Mouse (Mus musculus) left cerebral cortex, postnatal 4 days (tissue): ENCODE measurements around the gene Zbtb8b. TPM values are rescaled to one million over a fixed set of nuclear protein-coding genes. Genes with fewer than 3 reads are reported as not detected.

Experiments used
- DNase-seq: peaks from one replicate; pipeline ENCODE4 v3.0.0-alpha.2; 2022
- intact Hi-C: fragments of 180-260 bp; cut with DNase I; formaldehyde crosslinking; loops from one replicate; pipeline ENCODE4 v1.15.1; 2025
- total RNA-seq, 2 experiments: library from RNA; stranded (reverse); gene quantifications; 2 replicates each; pipeline ENCODE4 v1.2.3; 2021

Gene Zbtb8b
- total RNA-seq, 2 experiments from 2014 or later: 6.3 to 6.6 TPM

- intact Hi-C loops: loop anchor here (10.0 kb wide), 1 partner anchor 77 kb away; no protein-coding TSS in a partner anchor
- peak; percentile 63 for DNase-seq
Observed at GRCm38 (mm10) chr4:129377601-129378390, 62.9 kb downstream of the Zbtb8b start, which contains the start of gene Zbtb8a. Gene Zbtb8a, minus strand, starts transcription at chr4:129378116.

- intact Hi-C loops: loop anchor here (10.0 kb wide), 1 partner anchor 78 kb away; no protein-coding TSS in a partner anchor
- peak; percentile 52 for DNase-seq
Observed at GRCm38 (mm10) chr4:129376961-129377545, 63.6 kb downstream of the Zbtb8b start.

- intact Hi-C loops: loop anchor here (10.0 kb wide), 1 partner anchor 79 kb away; no protein-coding TSS in a partner anchor
- no peak for DNase-seq
Observed at GRCm38 (mm10) chr4:129375821-129376220, 64.8 kb downstream of the Zbtb8b start.

Other genes starting within 250 kb of the Zbtb8b start
- gene C77080, start 179.4 kb downstream of the Zbtb8b start, total RNA-seq: 10 to 100 TPM in 1 of 2 experiments, 1 to 10 TPM in 1; 9.7 to 11.7 TPM
- 1 to 10 TPM in 1 of 2 experiments, under 1 TPM in 1; 0.58 to 1.6 TPM for gene Sync, start 153.2 kb downstream of the Zbtb8b start, total RNA-seq
- gene Rbbp4, start 105.5 kb downstream of the Zbtb8b start, total RNA-seq: 100 to 1,000 TPM; 156 to 186 TPM
- gene Zbtb8os, start 105.2 kb downstream of the Zbtb8b start, total RNA-seq: 10 to 100 TPM; 18.0 to 18.5 TPM
- gene Zbtb8a, start 62.7 kb downstream of the Zbtb8b start, total RNA-seq: 10 to 100 TPM in 1 of 2 experiments, 1 to 10 TPM in 1; 9.8 to 11.3 TPM
- 10 to 100 TPM; 38.5 to 40.7 TPM for gene Bsdc1, start 20.7 kb upstream of the Zbtb8b start, total RNA-seq
- 1 to 10 TPM; 1.0 TPM for gene Tssk3, start 50.2 kb upstream of the Zbtb8b start, total RNA-seq
- not detected for gene Fam229a, start 50.3 kb upstream of the Zbtb8b start, total RNA-seq
- 1,000 to 10,000 TPM; 1,277 to 1,311 TPM for gene Marcksl1, start 72.7 kb upstream of the Zbtb8b start, total RNA-seq
- 10 to 100 TPM; 39.8 to 43.5 TPM for gene Hdac1, start 101.9 kb upstream of the Zbtb8b start, total RNA-seq
- gene Lck, start 132.8 kb upstream of the Zbtb8b start, total RNA-seq: 10 to 100 TPM; 14.1 to 15.2 TPM
- gene Fam167b, start 137.7 kb upstream of the Zbtb8b start, total RNA-seq: not detected
- gene Eif3i, start 159.8 kb upstream of the Zbtb8b start, total RNA-seq: 100 to 1,000 TPM; 137 to 143 TPM
- gene Tmem234, start 159.8 kb upstream of the Zbtb8b start, total RNA-seq: 100 to 1,000 TPM in 1 of 2 experiments, 10 to 100 TPM in 1; 99.9 to 102 TPM
- 1 to 10 TPM; 3.4 to 4.0 TPM for gene Dcdc2b, start 173.4 kb upstream of the Zbtb8b start, total RNA-seq
- gene Iqcc, start 178.2 kb upstream of the Zbtb8b start, total RNA-seq: 10 to 100 TPM; 26.1 to 28.8 TPM
- 100 to 1,000 TPM; 125 to 131 TPM for gene Ccdc28b, start 183.1 kb upstream of the Zbtb8b start, total RNA-seq
- 10 to 100 TPM; 39.7 to 44.7 TPM for gene Txlna, start 200.2 kb upstream of the Zbtb8b start, total RNA-seq
- 10 to 100 TPM; 78.3 to 83.0 TPM for gene Kpna6, start 231.9 kb upstream of the Zbtb8b start, total RNA-seq